Mouse (Mus musculus) cortical plate, adult 2 months (tissue): ENCODE measurements around the gene Eid1. TPM values are rescaled to one million over a fixed set of nuclear protein-coding genes. Genes with fewer than 3 reads are reported as not detected.

Experiments
- H3K27ac ChIP-seq: fragments of 200-500 bp; 2 replicates; pipeline ENCODE4 v1.5.1; 2012; ENCODE audit warnings: low read length, control low read depth, inconsistent platforms; ENCODE audit not compliant: insufficient read depth
- H3K4me1 ChIP-seq: fragments of 200-500 bp; 2 replicates; pipeline ENCODE4 v1.6.1; 2011; ENCODE audit warnings: low read length; ENCODE audit not compliant: control insufficient read depth, insufficient read depth
- H3K4me3 ChIP-seq: fragments of 200-500 bp; 2 replicates; pipeline ENCODE4 v1.5.1; 2011; ENCODE audit warnings: mild to moderate bottlenecking, low read length, control low read depth; ENCODE audit not compliant: insufficient read depth
- CTCF ChIP-seq: fragments of 200-500 bp; IDR thresholded peaks from 2 replicates; pipeline ENCODE4 v1.5.1; 2011; ENCODE audit warnings: mild to moderate bottlenecking, control low read depth, low read length; ENCODE audit not compliant: insufficient read depth; ENCODE audit errors: extremely low read depth
- POLR2A ChIP-seq: fragments of 200-500 bp; IDR thresholded peaks from 2 replicates; pipeline ENCODE4 v1.6.1; 2011; ENCODE audit warnings: mild to moderate bottlenecking, low read length, control low read depth; ENCODE audit not compliant: insufficient read depth; ENCODE audit errors: extremely low read depth
- polyA plus RNA-seq: library from polyadenylated mRNA; depleted of rRNA; stranded (reverse); fragments of >200 nt; gene quantifications from 2 replicates; pipeline ENCODE4 v1.2.3, GENCODE M21; 2012

Gene Eid1
- polyA plus RNA-seq, 1 experiment = 177 TPM

GRCm38 (mm10) chr2:125692010-125692409 lies 19.1 kb downstream of the Eid1 start:
- TF ChIP-seq CTCF (no peak), POLR2A (no peak)
- H3K4me1 ChIP-seq = peaks cover 4% of the 10 kb centered on the region; the same call in 1 of the 2 replicates
- H3K4me3 ChIP-seq = no peak overlapping the region
- no peak overlapping the region for H3K27ac ChIP-seq

- Histone ChIP-seq H3K4me3 (no peak overlapping the region), H3K4me1 (peaks cover 4% of the 10 kb centered on the region; the same call in 1 of the 2 replicates), H3K27ac (no peak overlapping the region)
- no peak for TF ChIP-seq POLR2A
- TF ChIP-seq CTCF = no peak
Observed at GRCm38 (mm10) chr2:125694798-125695197, 21.9 kb downstream of the Eid1 start.

- Histone ChIP-seq H3K27ac (no peak overlapping the region), H3K4me3 (no peak overlapping the region), H3K4me1 (peaks cover 4% of the 10 kb centered on the region; the same call in 1 of the 2 replicates)
- TF ChIP-seq CTCF (no peak), POLR2A (no peak)
Observed at GRCm38 (mm10) chr2:125696219-125696618, 23.3 kb downstream of the Eid1 start.

- H3K27ac ChIP-seq = no peak overlapping the region
- peaks cover 6% of the 10 kb centered on the region for H3K4me1 ChIP-seq
- H3K4me3 ChIP-seq = no peak overlapping the region
- TF ChIP-seq CTCF (no peak), POLR2A (no peak)
Observed at GRCm38 (mm10) chr2:125701606-125702005, 28.7 kb downstream of the Eid1 start.

GRCm38 (mm10) chr2:125702851-125703250 lies 30.0 kb downstream of the Eid1 start:
- Histone ChIP-seq H3K4me1 (peaks cover 6% of the 10 kb centered on the region), H3K4me3 (no peak overlapping the region), H3K27ac (no peak overlapping the region)
- TF ChIP-seq CTCF (no peak), POLR2A (no peak)

- Histone ChIP-seq H3K27ac (no peak overlapping the region), H3K4me1 (peaks cover 6% of the 10 kb centered on the region), H3K4me3 (no peak overlapping the region)
- TF ChIP-seq POLR2A (no peak), CTCF (no peak)
Observed at GRCm38 (mm10) chr2:125704907-125705631, 32.2 kb downstream of the Eid1 start.

- Histone ChIP-seq H3K4me1 (peaks cover 6% of the 10 kb centered on the region), H3K27ac (no peak overlapping the region), H3K4me3 (no peak overlapping the region)
- TF ChIP-seq CTCF (no peak), POLR2A (no peak)
Observed at GRCm38 (mm10) chr2:125706510-125706921, 33.6 kb downstream of the Eid1 start.

- H3K27ac ChIP-seq = no peak overlapping the region
- TF ChIP-seq POLR2A (no peak), CTCF (no peak)
- H3K4me1 ChIP-seq = no peaks in the 10 kb centered on the region
- H3K4me3 ChIP-seq = no peak overlapping the region
Observed at GRCm38 (mm10) chr2:125716599-125716998, 43.7 kb downstream of the Eid1 start.

GRCm38 (mm10) chr2:125723086-125723407 lies 50.2 kb downstream of the Eid1 start:
- H3K4me3 ChIP-seq = peak overlapping the region; percentile 31
- no peak overlapping the region for H3K27ac ChIP-seq
- H3K4me1 ChIP-seq = 0 out of 2 replicates have a peak, but pooled peaks cover 1% of the 10 kb centered on the region
- no peak for TF ChIP-seq POLR2A
- no peak for TF ChIP-seq CTCF

GRCm38 (mm10) chr2:125723408-125724085 lies 50.7 kb downstream of the Eid1 start:
- peak; percentile 6; the same call in 1 of the 2 replicates for TF ChIP-seq CTCF
- TF ChIP-seq POLR2A = no peak
- peak overlapping the region; percentile 31 for H3K4me3 ChIP-seq
- no peak overlapping the region for H3K27ac ChIP-seq
- 0 out of 2 replicates have a peak, but pooled peaks cover 1% of the 10 kb centered on the region for H3K4me1 ChIP-seq
